Mouse (Mus musculus) heart, embryonic 11.5 days (tissue): ENCODE measurements around the gene Ucn3. TPM values are rescaled to one million over a fixed set of nuclear protein-coding genes. Genes with fewer than 3 reads are reported as not detected.
"Not testable (repeated sequence)": the region's sequence is repeated elsewhere in the genome, so short reads cannot be mapped to it uniquely, and the experiment has no call there.

ENCODE experiments used
- ATAC-seq: fragments of 200-750 bp; cut with Nextera tagmentation; replicated peaks from 2 replicates; pipeline ENCODE4 v1.8.0; 2017; ENCODE audit warnings: moderate library complexity; ENCODE audit not compliant: insufficient number of reproducible peaks, low FRiP score, low TSS enrichment
- H3K27ac ChIP-seq: fragments of 300-500 bp; sonication (generic); 2 replicates; pipeline ENCODE4 v1.5.1; 2014; ENCODE audit warnings: mild to moderate bottlenecking, low read depth, low read length
- H3K27me3 ChIP-seq: fragments of 300-500 bp; sonication (generic); 2 replicates; pipeline ENCODE4 v1.6.1; 2014; ENCODE audit warnings: mild to moderate bottlenecking, low read length, mixed read lengths; ENCODE audit not compliant: control insufficient read depth, insufficient read depth
- H3K36me3 ChIP-seq: fragments of 300-500 bp; sonication (generic); 2 replicates; pipeline ENCODE4 v1.6.1; 2014; ENCODE audit warnings: mild to moderate bottlenecking, low read length, moderate library complexity, mixed read lengths; ENCODE audit not compliant: control insufficient read depth, insufficient read depth
- H3K4me1 ChIP-seq: fragments of 300-500 bp; sonication (generic); 2 replicates; pipeline ENCODE4 v1.6.1; 2014; ENCODE audit warnings: low read length; ENCODE audit not compliant: control insufficient read depth, insufficient read depth
- H3K4me2 ChIP-seq: fragments of 300-500 bp; sonication (generic); 2 replicates; pipeline ENCODE4 v1.6.1; 2014; ENCODE audit warnings: mild to moderate bottlenecking, moderate library complexity
- H3K4me3 ChIP-seq: fragments of 300-500 bp; sonication (generic); 2 replicates; pipeline ENCODE4 v1.5.1; 2014; ENCODE audit warnings: low read depth, low read length
- H3K9ac ChIP-seq: fragments of 300-500 bp; sonication (generic); 2 replicates; pipeline ENCODE4 v1.6.1; 2014; ENCODE audit warnings: mild to moderate bottlenecking, low read depth, low read length, moderate library complexity
- H3K9me3 ChIP-seq: fragments of 300-500 bp; sonication (generic); replicated peaks from 2 replicates; pipeline ENCODE4 v1.6.1; 2016; ENCODE audit warnings: low read length; ENCODE audit not compliant: control insufficient read depth
- WGBS: fragments of 180-500 bp; shearing (Covaris S2); extraction: QIAGEN DNeasy Blood & Tissue Kit; methylation state at CpG from one replicate; pipeline ENCODE4 v1.1.7; 2014; ENCODE audit not compliant: insufficient replicate concordance; 5-methylcytosine and 5-hydroxymethylcytosine counted together
- polyA plus RNA-seq: library from polyadenylated mRNA; unstranded; fragments of >200 nt; fragmentation: Nextera tagmentation; extraction: Ambion mirVana; gene quantifications from 2 replicates; pipeline ENCODE4 v1.2.1, GENCODE M21; 2014

Gene Ucn3
- polyA plus RNA-seq, 1 experiment from 2014 or later = not detected

DNA sequence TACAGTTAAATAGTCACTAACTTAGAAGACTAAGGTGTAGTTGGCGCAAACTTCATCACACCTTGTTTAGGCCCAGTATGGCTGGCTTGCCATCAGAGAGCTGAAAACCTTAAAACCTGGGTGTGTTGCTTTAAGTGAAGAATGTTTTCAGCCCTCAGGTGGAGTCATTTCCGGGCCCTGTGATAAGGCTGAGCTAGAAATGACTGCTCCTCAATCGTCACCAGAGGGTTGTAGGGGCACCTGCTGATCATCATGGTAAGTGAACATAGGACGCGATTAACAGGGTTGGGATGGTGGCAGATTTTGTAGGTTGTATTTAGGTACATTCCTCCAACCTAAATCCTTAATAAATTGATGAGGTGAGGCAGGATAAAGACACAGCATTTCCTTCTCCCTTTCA lies 20.7 kb downstream of the Ucn3 start:
- no peaks in the 10 kb centered on the region for H3K27me3 ChIP-seq
- H3K9ac ChIP-seq = no peak overlapping the region
- no peaks in the 10 kb centered on the region for H3K4me1 ChIP-seq
- no peaks in the 10 kb centered on the region for H3K9me3 ChIP-seq
- H3K4me2 ChIP-seq = no peak overlapping the region
- H3K4me3 ChIP-seq = no peak overlapping the region
- H3K27ac ChIP-seq = no peak overlapping the region
- H3K36me3 ChIP-seq = no peaks in the 10 kb centered on the region
- 63% methylated on average over 5 of the region's 5 CpGs for WGBS
- no peak for ATAC-seq

DNA sequence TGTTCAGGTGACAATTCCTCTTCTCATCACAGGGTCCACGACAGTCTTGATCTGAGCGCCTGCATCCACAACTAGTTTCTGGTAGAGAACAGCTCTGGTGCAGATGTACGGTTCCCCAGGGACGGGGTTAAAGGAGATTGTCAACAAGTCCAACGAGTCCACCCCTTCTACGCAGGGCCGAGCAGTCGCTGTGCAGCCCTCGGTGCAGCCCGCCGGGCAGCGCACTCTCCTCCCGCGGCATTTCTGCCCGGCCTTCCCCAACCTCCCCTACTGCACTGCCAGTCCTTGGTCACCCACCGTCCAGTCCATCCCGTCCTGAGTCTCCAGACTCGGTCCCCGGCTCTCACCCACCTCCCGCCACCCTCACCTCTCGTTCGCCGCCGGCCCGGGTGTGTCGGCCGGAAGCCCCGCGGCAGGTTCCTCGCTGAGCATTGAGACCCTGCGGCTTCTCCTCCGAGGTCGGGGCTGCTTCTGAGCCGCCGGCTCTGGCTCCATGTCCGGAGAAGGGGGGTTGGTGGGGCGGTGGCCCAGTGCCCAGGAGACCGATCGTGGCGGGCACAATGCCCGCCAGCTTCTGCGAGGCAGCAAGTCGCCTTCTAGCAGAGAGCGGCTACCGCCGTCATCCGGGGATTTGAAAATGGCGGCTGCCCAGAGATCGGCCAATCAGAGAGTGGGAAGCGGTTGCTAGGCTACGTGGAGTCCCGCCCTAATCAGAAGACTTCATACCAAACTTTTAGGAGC lies 27.4 kb downstream of the Ucn3 start, which contains the start of the genes Net1 and Tubal3:
Gene Net1 (minus strand): TSS at position 650 of the 741 bp plus-strand sequence.
Gene Tubal3 (plus strand): TSS at position 704 of the 741 bp plus-strand sequence.
- H3K36me3 ChIP-seq = peaks cover 4% of the 10 kb centered on the region; the same call in 1 of the 2 replicates
- no peaks in the 10 kb centered on the region for H3K27me3 ChIP-seq
- no peaks in the 10 kb centered on the region for H3K9me3 ChIP-seq
- WGBS = under 1% methylated on average over 52 of the region's 52 CpGs
- H3K4me2 ChIP-seq = peak within 1 kb of the TSS; percentile 79
- peak within 1 kb of the TSS; percentile 92 for H3K4me3 ChIP-seq
- H3K9ac ChIP-seq = peak within 1 kb of the TSS; percentile 93
- 0 out of 2 replicates have a peak within 1 kb of the TSS, but pooled peaks have one; percentile 50 for H3K27ac ChIP-seq
- ATAC-seq = peak; percentile 98
- peaks cover 8% of the 10 kb centered on the region for H3K4me1 ChIP-seq

DNA sequence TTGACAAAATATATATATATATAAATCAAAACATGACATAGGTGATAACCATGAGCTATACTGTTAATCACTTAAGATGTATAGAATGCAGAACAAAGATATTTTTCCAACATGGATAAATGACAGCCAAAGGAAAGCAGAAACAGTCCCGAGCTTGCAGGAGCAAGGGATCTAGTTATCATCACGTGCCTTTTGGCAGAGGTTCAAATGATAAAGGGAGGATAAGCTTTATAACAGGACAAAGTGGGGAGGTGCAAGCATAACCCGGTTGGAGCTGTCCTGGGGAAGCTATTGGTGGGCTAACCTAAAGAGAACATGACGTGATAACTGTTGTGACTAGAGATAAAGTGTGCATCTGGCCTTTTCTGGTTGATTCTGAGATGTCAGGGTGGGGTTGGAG lies 31.6 kb downstream of the Ucn3 start:
- WGBS = 39% methylated on average over 4 of the region's 4 CpGs
- H3K36me3 ChIP-seq = peaks cover 13% of the 10 kb centered on the region; the same call in 1 of the 2 replicates
- H3K4me1 ChIP-seq = peaks cover 8% of the 10 kb centered on the region
- no peaks in the 10 kb centered on the region for H3K9me3 ChIP-seq
- H3K4me3 ChIP-seq = no peak overlapping the region
- H3K9ac ChIP-seq = no peak overlapping the region
- no peaks in the 10 kb centered on the region for H3K27me3 ChIP-seq
- no peak overlapping the region for H3K27ac ChIP-seq
- no peak overlapping the region for H3K4me2 ChIP-seq
- ATAC-seq = no peak

DNA sequence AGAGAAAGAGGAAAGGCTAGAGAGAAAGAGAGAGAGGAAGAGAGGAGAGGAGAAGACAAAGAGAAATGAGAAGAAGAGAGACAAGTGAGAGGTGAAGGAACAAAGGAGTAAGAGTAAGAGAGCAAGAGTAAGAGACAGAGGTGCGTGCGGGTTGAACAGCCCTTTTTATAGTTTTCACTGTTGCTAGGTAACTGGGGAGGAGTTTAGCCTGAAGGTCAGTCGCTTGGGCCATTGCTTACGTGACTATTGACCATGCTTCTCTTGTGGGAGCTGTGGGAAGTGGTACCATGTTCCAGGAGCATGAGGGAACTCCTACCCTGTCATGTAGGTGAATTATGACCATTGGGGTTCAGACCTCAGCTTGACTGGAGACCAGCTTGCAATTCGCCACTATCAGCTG lies 34.8 kb downstream of the Ucn3 start:
- Histone ChIP-seq H3K4me3 (no peak overlapping the region), H3K4me1 (peaks cover 3% of the 10 kb centered on the region; the same call in 1 of the 2 replicates), H3K9ac (no peak overlapping the region), H3K4me2 (no peak overlapping the region), H3K27ac (no peak overlapping the region), H3K9me3 (no peaks in the 10 kb centered on the region), H3K36me3 (0 out of 2 replicates have a peak, but pooled peaks cover 9% of the 10 kb centered on the region), H3K27me3 (no peaks in the 10 kb centered on the region)
- WGBS = 85% methylated on average over 5 of the region's 5 CpGs
- ATAC-seq = no peak

DNA sequence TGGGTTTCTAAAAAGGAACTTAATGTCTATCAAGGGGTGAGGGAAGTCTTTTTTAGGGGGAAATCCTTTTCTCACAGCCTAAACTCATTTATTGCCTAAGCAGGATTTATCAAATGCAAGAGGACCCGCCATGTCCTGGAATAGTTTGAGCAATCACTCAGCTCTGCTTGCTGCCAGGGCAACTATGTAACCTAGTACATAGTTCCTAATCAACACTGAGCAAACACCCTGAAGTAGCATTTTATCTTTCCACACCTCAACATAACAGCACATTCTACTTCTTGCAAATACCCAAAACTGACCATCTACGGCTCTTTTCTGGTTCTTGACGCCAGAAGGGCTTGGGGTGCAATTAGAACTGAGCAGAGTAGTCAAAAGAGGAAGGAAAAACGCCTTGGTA lies 36.9 kb downstream of the Ucn3 start:
- WGBS = 71% methylated on average over 4 of the region's 4 CpGs
- Histone ChIP-seq H3K4me2 (no peak overlapping the region), H3K4me3 (no peak overlapping the region), H3K27ac (no peak overlapping the region), H3K9me3 (no peaks in the 10 kb centered on the region), H3K36me3 (0 out of 2 replicates have a peak, but pooled peaks cover 9% of the 10 kb centered on the region), H3K27me3 (no peaks in the 10 kb centered on the region), H3K4me1 (no peaks in the 10 kb centered on the region; the same call in 1 of the 2 replicates), H3K9ac (no peak overlapping the region)
- no peak for ATAC-seq

DNA sequence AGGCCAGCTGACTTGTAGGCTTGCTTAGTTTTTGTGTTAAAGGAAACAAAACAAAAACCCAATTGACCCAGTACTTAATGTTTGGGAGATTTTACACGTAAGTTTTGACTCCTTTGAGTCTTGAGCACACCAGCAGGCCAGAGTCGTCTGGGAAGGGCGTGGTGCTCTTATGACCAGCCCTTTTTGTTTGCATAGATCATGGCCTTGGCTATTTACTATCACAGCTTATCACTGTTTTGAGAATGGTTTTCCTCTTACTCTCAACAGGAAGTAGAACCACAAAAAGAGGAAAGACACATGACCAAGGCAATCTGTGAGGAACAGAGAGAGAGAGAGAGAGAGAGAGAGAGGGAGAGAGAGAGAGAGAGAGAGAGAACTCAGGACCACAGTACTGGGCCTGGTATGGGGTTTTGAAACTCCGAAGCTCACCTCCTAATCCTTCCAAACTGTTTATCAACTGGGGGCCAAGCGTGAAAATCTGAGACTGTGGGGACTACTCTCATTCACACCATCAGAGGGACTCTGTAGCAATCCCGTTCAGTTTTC lies 37.9 kb downstream of the Ucn3 start:
- 61% methylated on average over 6 of the region's 6 CpGs for WGBS
- H3K9me3 ChIP-seq = no peaks in the 10 kb centered on the region
- H3K4me3 ChIP-seq = no peak overlapping the region
- 0 out of 2 replicates have a peak, but pooled peaks cover 9% of the 10 kb centered on the region for H3K36me3 ChIP-seq
- no peak overlapping the region for H3K4me2 ChIP-seq
- H3K27ac ChIP-seq = no peak overlapping the region
- no peaks in the 10 kb centered on the region for H3K27me3 ChIP-seq
- H3K9ac ChIP-seq = no peak overlapping the region
- no peaks in the 10 kb centered on the region; the same call in 1 of the 2 replicates for H3K4me1 ChIP-seq
- no peak for ATAC-seq

DNA sequence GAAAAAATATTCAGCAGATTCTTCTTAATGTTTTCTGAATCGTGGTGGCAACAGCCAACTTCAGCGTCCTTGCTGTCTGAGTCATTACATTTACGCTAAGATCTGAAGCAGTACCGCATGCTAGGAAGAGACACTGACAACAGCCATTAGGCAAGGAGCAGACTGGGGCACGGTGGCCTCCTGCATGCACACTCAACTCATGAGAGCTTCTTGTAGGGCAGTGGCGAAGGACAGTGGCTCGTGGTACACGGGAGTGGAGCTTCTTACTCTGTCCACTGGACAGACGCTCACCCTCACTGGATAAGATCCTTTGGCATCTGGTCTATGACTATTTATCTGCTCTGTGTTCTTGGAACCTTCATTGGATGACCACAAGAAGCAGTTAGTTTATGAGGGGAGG lies 45.8 kb downstream of the Ucn3 start:
- no peak overlapping the region for H3K4me2 ChIP-seq
- H3K9me3 ChIP-seq = no peaks in the 10 kb centered on the region
- H3K4me1 ChIP-seq = no peaks in the 10 kb centered on the region
- H3K27ac ChIP-seq = no peak overlapping the region
- WGBS = 88% methylated on average over 9 of the region's 9 CpGs
- no peak overlapping the region for H3K9ac ChIP-seq
- no peak overlapping the region for H3K4me3 ChIP-seq
- H3K36me3 ChIP-seq = 0 out of 2 replicates have a peak, but pooled peaks cover 3% of the 10 kb centered on the region
- H3K27me3 ChIP-seq = no peaks in the 10 kb centered on the region
- no peak for ATAC-seq

DNA sequence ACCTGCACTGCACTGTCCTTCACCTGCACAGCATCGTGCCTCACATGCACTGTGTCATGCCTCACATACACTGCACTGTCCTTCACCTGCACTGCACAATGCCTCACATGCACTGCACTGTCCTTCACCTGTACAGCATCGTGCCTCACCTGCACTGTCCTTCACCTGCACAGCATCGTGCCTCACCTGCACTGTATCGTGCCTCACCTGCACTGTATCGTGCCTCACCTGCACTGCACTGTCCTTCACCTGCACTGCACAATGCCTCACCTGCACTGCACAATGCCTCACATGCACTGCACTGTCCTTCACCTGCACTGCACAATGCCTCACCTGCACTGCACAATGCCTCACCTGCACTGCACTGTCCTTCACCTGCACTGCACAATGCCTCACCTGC lies 46.9 kb downstream of the Ucn3 start:
- H3K4me1 ChIP-seq, H3K9me3 ChIP-seq, H3K4me2 ChIP-seq, H3K27ac ChIP-seq, ATAC-seq, H3K27me3 ChIP-seq, H3K9ac ChIP-seq, H3K4me3 ChIP-seq, H3K36me3 ChIP-seq: not testable (repeated sequence)
- WGBS = 90% methylated on average over 5 of the region's 5 CpGs
